Mouse (Mus musculus) MEL (cell line): ENCODE measurements around the gene Dusp22. TPM values are rescaled to one million over a fixed set of nuclear protein-coding genes. Genes with fewer than 3 reads are reported as not detected.

Experiments
- DNase-seq: peaks from one replicate; pipeline ENCODE4 v3.0.0; 2011; ENCODE audit warnings: low read depth, low spot score
- H3K27ac ChIP-seq: 2 replicates; pipeline ENCODE4 v1.5.1; 2012; ENCODE audit warnings: low read depth, mild to moderate bottlenecking, control low read depth, low read length, moderate library complexity; ENCODE audit not compliant: control insufficient read depth
- H3K27me3 ChIP-seq, 2 experiments: fragments of 150-350 bp in 1 of 2; sonication (generic) in 1 of 2; 2 replicates each; pipeline ENCODE4 v1.6.1; 2012; ENCODE audit warnings: low read length in 2 of 2, mild to moderate bottlenecking in 2 of 2, improper control_type of control experiment in 1 of 2, moderate library complexity in 1 of 2; ENCODE audit not compliant: insufficient read depth in 2 of 2, control insufficient read depth in 1 of 2
- H3K36me3 ChIP-seq, 2 experiments: 2 replicates each; pipeline ENCODE4 v1.6.1; 2012 to 2014; ENCODE audit warnings: low read length in 2 of 2, improper control_type of control experiment in 1 of 2, inconsistent platforms in 1 of 2, mild to moderate bottlenecking in 1 of 2; ENCODE audit not compliant: insufficient read depth in 2 of 2, control insufficient read depth in 1 of 2
- H3K4me1 ChIP-seq, 2 experiments: fragments of 150-350 bp in 1 of 2; sonication (generic) in 1 of 2; 2 replicates each; pipeline ENCODE4 v1.6.1; 2012; ENCODE audit warnings: low read length in 2 of 2, improper control_type of control experiment in 1 of 2, mild to moderate bottlenecking in 1 of 2; ENCODE audit not compliant: insufficient read depth in 2 of 2, control insufficient read depth in 1 of 2
- H3K4me3 ChIP-seq, 2 experiments: fragments of 150-350 bp in 1 of 2; sonication (generic) in 1 of 2; 2 replicates each; pipeline ENCODE4 v1.5.1; 2012; ENCODE audit warnings: low read depth in 2 of 2, low read length in 2 of 2, mild to moderate bottlenecking in 2 of 2, moderate library complexity in 2 of 2, control low read depth in 1 of 2, improper control_type of control experiment in 1 of 2; ENCODE audit not compliant: control insufficient read depth in 1 of 2, insufficient read depth in 1 of 2
- H3K79me2 ChIP-seq: 2 replicates; pipeline ENCODE4 v1.6.1; 2012; ENCODE audit warnings: mild to moderate bottlenecking, low read length, moderate library complexity; ENCODE audit not compliant: control insufficient read depth, poor library complexity, insufficient read depth
- H3K9ac ChIP-seq: 2 replicates; pipeline ENCODE4 v1.6.1; 2012; ENCODE audit warnings: low read depth, mild to moderate bottlenecking, control low read depth, low read length, moderate library complexity; ENCODE audit not compliant: control insufficient read depth, poor library complexity, severe bottlenecking
- H3K9me3 ChIP-seq: fragments of 150-350 bp; sonication (generic); replicated peaks from 2 replicates; pipeline ENCODE4 v1.6.1; 2012; ENCODE audit warnings: mild to moderate bottlenecking, low read length, improper control_type of control experiment, moderate library complexity; ENCODE audit not compliant: insufficient read depth
- BHLHE40 ChIP-seq: IDR thresholded peaks from 2 replicates; pipeline ENCODE4 v1.6.1; 2012; ENCODE audit warnings: low read depth, mild to moderate bottlenecking, inconsistent platforms, low read length, improper control_type of control experiment, borderline replicate concordance
- CHD1 ChIP-seq: IDR thresholded peaks from 2 replicates; pipeline ENCODE4 v1.6.1; 2012; ENCODE audit warnings: low read depth, mild to moderate bottlenecking, inconsistent platforms, low read length, improper control_type of control experiment
- CHD2 ChIP-seq: IDR thresholded peaks from 2 replicates; pipeline ENCODE4 v1.6.1; 2011; ENCODE audit warnings: low read length, improper control_type of control experiment
- GATA1 ChIP-seq: IDR thresholded peaks from 2 replicates; pipeline ENCODE4 v1.6.1; 2011; ENCODE audit warnings: low read depth, low read length, improper control_type of control experiment
- MEF2A ChIP-seq: IDR thresholded peaks from 2 replicates; pipeline ENCODE4 v1.6.1; 2014; ENCODE audit warnings: low read depth, mild to moderate bottlenecking, inconsistent platforms, low read length, improper control_type of control experiment; ENCODE audit not compliant: poor library complexity, insufficient replicate concordance, severe bottlenecking; ENCODE audit errors: extremely low read depth
- NELFE ChIP-seq: IDR thresholded peaks from 2 replicates; pipeline ENCODE4 v1.6.1; 2011; ENCODE audit warnings: low read depth, low read length, improper control_type of control experiment
- POLR2A ChIP-seq, 2 experiments: IDR thresholded peaks; 2 replicates each; pipeline ENCODE4 v1.6.1; 2011 to 2012; ENCODE audit warnings: low read length in 2 of 2, mild to moderate bottlenecking in 2 of 2, control low read depth in 1 of 2, improper control_type of control experiment in 1 of 2, low read depth in 1 of 2, moderate library complexity in 1 of 2; ENCODE audit not compliant: control insufficient read depth in 1 of 2, insufficient read depth in 1 of 2, poor library complexity in 1 of 2
- POLR2AphosphoS5 ChIP-seq: IDR thresholded peaks from 2 replicates; pipeline ENCODE4 v1.6.1; 2012; ENCODE audit warnings: low read depth, borderline replicate concordance, mild to moderate bottlenecking, inconsistent platforms, low read length, moderate library complexity, mixed read lengths
- SIN3A ChIP-seq: IDR thresholded peaks from 2 replicates; pipeline ENCODE4 v1.6.1; 2012; ENCODE audit warnings: low read length, improper control_type of control experiment, inconsistent platforms
- TAL1 ChIP-seq: IDR thresholded peaks from 2 replicates; pipeline ENCODE4 v1.6.1; 2012; ENCODE audit warnings: mild to moderate bottlenecking, inconsistent platforms, low read length, moderate library complexity, mixed read lengths
- UBTF ChIP-seq: IDR thresholded peaks from 2 replicates; pipeline ENCODE4 v1.6.1; 2012; ENCODE audit warnings: low read depth, mild to moderate bottlenecking, inconsistent platforms, low read length, improper control_type of control experiment, moderate library complexity, borderline replicate concordance; ENCODE audit not compliant: insufficient read depth
- USF1 ChIP-seq: IDR thresholded peaks from 2 replicates; pipeline ENCODE4 v1.6.1; 2014; ENCODE audit warnings: low read depth, mild to moderate bottlenecking, inconsistent platforms, low read length, improper control_type of control experiment, moderate library complexity
- ZC3H11A ChIP-seq: IDR thresholded peaks from 2 replicates; pipeline ENCODE4 v1.6.1; 2012; ENCODE audit warnings: low read depth, mild to moderate bottlenecking, inconsistent platforms, low read length, improper control_type of control experiment
- ZNF384 ChIP-seq: IDR thresholded peaks from 2 replicates; pipeline ENCODE4 v1.6.1; 2012; ENCODE audit warnings: low read depth, mild to moderate bottlenecking, inconsistent platforms, low read length, improper control_type of control experiment
- polyA plus RNA-seq, 2 experiments: library from polyadenylated mRNA; stranded (reverse) in 1 of 2; unstranded in 1 of 2; fragments of >175 nt in 1 of 2; fragments of >200 nt in 1 of 2; gene quantifications; 2 replicates each; pipeline versions ENCODE4 v1.2.1 to v1.2.4; 2012; ENCODE audit warnings: low replicate concordance in 2 of 2, low read depth in 1 of 2; ENCODE audit not compliant: insufficient read length in 2 of 2, insufficient read depth in 1 of 2, missing spikeins in 1 of 2
- total RNA-seq: library from RNA; depleted of rRNA; stranded (reverse); fragments of 300-350 nt; gene quantifications from 2 replicates; pipeline ENCODE4 v1.2.3, GENCODE M21; 2012

Dusp22 gene
- total and polyA plus RNA-seq, 3 experiments, result not detected

DNA sequence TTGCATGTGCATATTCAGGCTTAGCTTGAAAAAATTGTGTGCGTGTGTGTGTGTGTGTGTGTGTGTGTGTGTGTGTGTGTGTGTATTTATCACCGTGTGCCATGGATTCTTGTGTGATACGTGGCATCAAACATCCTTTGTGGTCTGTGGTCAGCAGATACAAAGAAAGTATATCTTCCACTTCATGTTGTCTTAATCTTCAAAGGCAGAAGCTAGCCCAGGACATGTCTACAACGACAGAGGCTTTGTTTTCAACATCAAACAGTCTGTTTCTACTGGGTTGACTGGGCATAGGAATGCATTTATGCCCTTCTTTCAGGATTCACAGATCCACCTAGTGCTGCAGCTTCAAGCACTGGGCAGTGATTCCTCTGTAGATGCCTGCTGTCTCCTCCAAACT, 22.1 kb downstream of the Dusp22 start:
- no peaks in the 10 kb centered on the region for H3K36me3 ChIP-seq
- TF ChIP-seq POLR2A (IDR thresholded peaks at IDR 0.05; ENCODE audit: control insufficient read depth in 1 of 2, insufficient read depth in 1 of 2, low read depth in 1 of 2, low read length in 2 of 2, poor library complexity in 1 of 2) (no peak), ZNF384 (no peak)
- DNase-seq, result no peak

DNA sequence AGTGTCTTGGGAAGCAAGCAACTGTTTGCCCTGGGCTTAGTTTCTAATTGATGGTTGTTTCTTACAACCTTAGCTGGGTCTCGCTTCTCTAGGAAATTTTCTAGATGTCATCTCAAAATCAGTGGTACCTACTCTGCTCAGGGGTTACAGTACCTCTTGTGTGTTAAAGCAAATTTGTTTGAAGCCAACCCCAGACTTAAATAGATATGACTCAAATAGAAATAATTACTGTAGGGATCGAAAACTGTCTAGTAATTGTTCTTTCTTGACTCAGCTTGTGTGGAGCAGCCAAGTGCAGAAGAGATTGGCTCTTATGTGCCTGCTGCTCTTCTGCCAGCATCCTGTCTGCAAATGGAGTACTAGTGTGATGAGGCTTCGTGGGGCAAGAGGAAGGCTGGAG, 22.5 kb downstream of the Dusp22 start:
- H3K27ac ChIP-seq, result no peak overlapping the region
- H3K36me3 ChIP-seq, result no peaks in the 10 kb centered on the region
- no peak for DNase-seq
- no peaks in the 10 kb centered on the region; a peak in 1 of 4 replicates for H3K27me3 ChIP-seq
- H3K4me3 ChIP-seq, result no peak overlapping the region
- TF ChIP-seq USF1 (no peak), GATA1 (no peak)
- H3K9ac ChIP-seq, result no peak overlapping the region
- no peaks in the 10 kb centered on the region for H3K9me3 ChIP-seq
- no peaks in the 10 kb centered on the region for H3K79me2 ChIP-seq
- H3K4me1 ChIP-seq, result no peaks in the 10 kb centered on the region

More for the DNA sequence above, 22.1 kb downstream of the Dusp22 start:
- no peaks in the 10 kb centered on the region for H3K4me1 ChIP-seq
- H3K9me3 ChIP-seq, result no peaks in the 10 kb centered on the region
- no peak overlapping the region for H3K27ac ChIP-seq
- no peak overlapping the region for H3K9ac ChIP-seq
- no peaks in the 10 kb centered on the region for H3K79me2 ChIP-seq
- H3K27me3 ChIP-seq, result no peaks in the 10 kb centered on the region; a peak in 1 of 4 replicates
- H3K4me3 ChIP-seq, result no peak overlapping the region

- Histone ChIP-seq H3K79me2 (no peaks in the 10 kb centered on the region), H3K4me1 (no peaks in the 10 kb centered on the region), H3K27me3 (no peaks in the 10 kb centered on the region; a peak in 1 of 4 replicates), H3K9ac (no peak overlapping the region), H3K27ac (no peak overlapping the region), H3K9me3 (no peaks in the 10 kb centered on the region), H3K4me3 (no peak overlapping the region)
- TF ChIP-seq MEF2A (no peak), CHD1 (no peak), ZNF384 (no peak), BHLHE40 (no peak), UBTF (no peak), TAL1 (no peak), CHD2 (no peak), POLR2AphosphoS5 (no peak), NELFE (no peak), SIN3A (no peak), ZC3H11A (no peak)
- TF ChIP-seq, all 39 proteins: peak for 0
- no peaks in the 10 kb centered on the region for H3K36me3 ChIP-seq
- DNase-seq, result no peak
Measured at GRCm38 (mm10) chr13:30684614-30685122, 24.9 kb downstream of the Dusp22 start.
